Mouse (Mus musculus): ENCODE measurements around the gene Ints4. TPM values are rescaled to one million over a fixed set of nuclear protein-coding genes. Genes with fewer than 3 reads are reported as not detected.
A peak's percentile ranks its signal among the peaks of the same experiment; 100 is the strongest.

Ints4 gene
- polyA plus RNA-seq, 1 experiment: 20.0 TPM

DNA sequence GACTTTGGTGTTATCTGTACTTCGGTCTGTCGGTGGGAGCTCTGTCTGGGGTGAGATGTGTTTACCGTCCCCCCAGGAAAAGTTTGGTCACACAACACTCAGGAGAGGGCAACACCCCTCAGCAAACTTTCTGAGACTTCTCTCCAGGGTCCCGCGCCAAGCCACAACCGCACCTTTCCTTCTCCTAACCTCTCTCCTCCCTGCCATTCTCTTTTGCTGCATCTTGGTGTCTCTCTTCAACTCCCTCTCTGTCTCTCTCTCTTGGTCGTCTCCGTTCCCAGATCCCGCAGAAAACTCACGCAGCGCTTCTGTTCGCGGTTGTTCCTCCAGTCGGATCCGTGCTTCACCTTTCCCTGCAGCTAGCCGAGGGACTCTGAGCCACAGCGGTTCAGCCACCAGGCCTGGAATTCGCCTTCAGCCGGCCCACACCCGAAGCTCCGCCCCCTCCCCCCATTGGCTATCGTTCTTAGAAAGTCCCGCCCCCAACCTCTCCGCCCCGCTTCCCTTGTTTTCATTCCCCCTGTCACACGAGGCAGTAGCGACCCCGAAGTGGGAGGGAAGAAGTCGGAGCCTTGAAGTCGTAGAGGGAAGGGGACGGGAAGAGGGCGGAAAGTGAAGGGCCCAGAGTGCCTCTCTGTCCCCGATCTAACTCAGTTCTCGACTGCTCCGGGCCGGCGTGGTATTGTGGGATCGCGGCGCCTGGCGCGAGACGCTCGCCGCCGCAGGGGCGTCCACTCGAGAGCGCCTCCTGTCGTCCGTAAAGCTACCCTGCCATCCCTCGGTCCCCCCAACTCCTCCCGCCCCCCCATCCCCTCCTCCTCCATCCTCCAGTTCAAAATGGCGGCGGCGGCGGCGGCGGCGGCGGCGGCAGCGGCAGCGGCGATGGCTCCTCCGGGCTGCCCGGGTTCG lies 98.6 kb downstream of the Ints4 start, which contains the start of the genes Aamdc and Rsf1:
Gene Aamdc, minus strand, starts transcription at position 431 of the 909 bp plus-strand sequence.
Gene Rsf1, plus strand, starts transcription at position 823 of the 909 bp plus-strand sequence.
- Histone ChIP-seq H3K4me1 (ENCODE audit: control insufficient read depth, insufficient read depth, insufficient read length, low read length) (0 out of 2 replicates have a peak, but pooled peaks cover 2% of the 10 kb centered on the region), H3K27ac (replicated peaks; ENCODE audit: low read depth, low read length) (peak within 1 kb of the TSS; percentile 62), H3K4me3 (ENCODE audit: insufficient read depth, low read depth, low read length) (peak within 1 kb of the TSS; percentile 83)

GRCm38 (mm10) chr7:97579976-97580842 lies 99.5 kb downstream of the Ints4 start:
- Histone ChIP-seq H3K27ac (replicated peaks; ENCODE audit: low read depth, low read length) (peak overlapping the region; percentile 62), H3K4me3 (ENCODE audit: insufficient read depth, low read depth, low read length) (peak overlapping the region; percentile 83), H3K4me1 (ENCODE audit: control insufficient read depth, insufficient read depth, insufficient read length, low read length) (0 out of 2 replicates have a peak, but pooled peaks cover 2% of the 10 kb centered on the region)

DNA sequence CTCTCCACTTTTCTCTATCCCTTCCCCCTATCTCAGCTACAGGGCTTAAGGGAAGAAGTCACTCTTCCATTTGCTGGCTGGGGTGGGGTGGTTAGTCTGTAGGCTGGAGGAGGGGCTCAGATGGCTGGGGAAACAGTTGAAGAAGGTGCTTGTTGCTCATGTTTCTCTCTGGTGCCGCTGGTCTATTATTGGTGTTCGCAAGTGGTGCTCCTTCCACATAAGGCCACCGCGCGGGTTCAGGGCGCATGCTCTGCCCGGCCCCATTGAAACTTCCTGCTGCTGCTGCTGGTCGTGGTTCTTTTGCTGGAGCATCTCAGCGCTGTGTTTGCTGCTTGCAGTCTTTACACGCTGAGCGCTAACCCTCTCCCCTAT lies 100.1 kb downstream of the Ints4 start:
- Histone ChIP-seq H3K4me3 (ENCODE audit: insufficient read depth, low read depth, low read length) (peak overlapping the region; percentile 83), H3K27ac (replicated peaks; ENCODE audit: low read depth, low read length) (peak overlapping the region; percentile 62), H3K4me1 (ENCODE audit: control insufficient read depth, insufficient read depth, insufficient read length, low read length) (peaks cover 2% of the 10 kb centered on the region; the same call in 1 of the 2 replicates)

- Histone ChIP-seq H3K4me1 (ENCODE audit: control insufficient read depth, insufficient read depth, insufficient read length, low read length) (peaks cover 9% of the 10 kb centered on the region), H3K4me3 (ENCODE audit: insufficient read depth, low read depth, low read length) (no peak overlapping the region), H3K27ac (replicated peaks; ENCODE audit: low read depth, low read length) (no peak overlapping the region)
Measured at GRCm38 (mm10) chr7:97588506-97588905, 107.8 kb downstream of the Ints4 start.

- Histone ChIP-seq H3K4me3 (ENCODE audit: insufficient read depth, low read depth, low read length) (no peak overlapping the region), H3K27ac (replicated peaks; ENCODE audit: low read depth, low read length) (no peak overlapping the region), H3K4me1 (ENCODE audit: control insufficient read depth, insufficient read depth, insufficient read length, low read length) (peaks cover 8% of the 10 kb centered on the region)
Measured at GRCm38 (mm10) chr7:97590488-97590887, 109.7 kb downstream of the Ints4 start.

Other genes starting within 250 kb of the Ints4 start
- gene Usp35, start 148.9 kb upstream of the Ints4 start, polyA plus RNA-seq (2012; ENCODE audit: insufficient read depth, insufficient read length, missing spikeins): 2.3 TPM in 1 of 2 replicates, not detected in the other
- 6.3 and 6.8 TPM in 2 replicates for gene Kctd21, start 148.6 kb upstream of the Ints4 start, polyA plus RNA-seq (2012; ENCODE audit: insufficient read depth, insufficient read length, missing spikeins)
- gene Alg8, start 109.3 kb upstream of the Ints4 start, polyA plus RNA-seq (2012; ENCODE audit: insufficient read depth, insufficient read length, missing spikeins): 5.0 and 9.6 TPM in 2 replicates
- gene Ndufc2, start 81.0 kb upstream of the Ints4 start, polyA plus RNA-seq (2012; ENCODE audit: insufficient read depth, insufficient read length, missing spikeins): 931 and 1,246 TPM in 2 replicates
- gene Thrsp, start 63.2 kb upstream of the Ints4 start, polyA plus RNA-seq (2012; ENCODE audit: insufficient read depth, insufficient read length, missing spikeins): 5,792 and 7,164 TPM in 2 replicates
- 0.67 and 2.2 TPM in 2 replicates for gene Kctd14, start 29.6 kb upstream of the Ints4 start, polyA plus RNA-seq (2012; ENCODE audit: insufficient read depth, insufficient read length, missing spikeins)
- gene Aamdc, start 98.5 kb downstream of the Ints4 start, polyA plus RNA-seq (2012; ENCODE audit: insufficient read depth, insufficient read length, missing spikeins): 144 and 173 TPM in 2 replicates
- 9.0 and 9.5 TPM in 2 replicates for gene Rsf1, start 98.9 kb downstream of the Ints4 start, polyA plus RNA-seq (2012; ENCODE audit: insufficient read depth, insufficient read length, missing spikeins)
- 35.8 and 36.6 TPM in 2 replicates for gene Clns1a, start 215.7 kb downstream of the Ints4 start, polyA plus RNA-seq (2012; ENCODE audit: insufficient read depth, insufficient read length, missing spikeins)

All from brown adipose tissue, adult 24 weeks (tissue).